Mouse (Mus musculus) CH12F3 (cell line): ENCODE data around the gene Gm4869.

Experiments
- in situ Hi-C: fragments of 300-500 bp; cut with MboI; formaldehyde crosslinking; loops from 2 replicates; pipeline ENCODE4 v1.14.3; 2020; ENCODE audit warnings: low sequenced_read_pairs

Gm4869 gene

DNA sequence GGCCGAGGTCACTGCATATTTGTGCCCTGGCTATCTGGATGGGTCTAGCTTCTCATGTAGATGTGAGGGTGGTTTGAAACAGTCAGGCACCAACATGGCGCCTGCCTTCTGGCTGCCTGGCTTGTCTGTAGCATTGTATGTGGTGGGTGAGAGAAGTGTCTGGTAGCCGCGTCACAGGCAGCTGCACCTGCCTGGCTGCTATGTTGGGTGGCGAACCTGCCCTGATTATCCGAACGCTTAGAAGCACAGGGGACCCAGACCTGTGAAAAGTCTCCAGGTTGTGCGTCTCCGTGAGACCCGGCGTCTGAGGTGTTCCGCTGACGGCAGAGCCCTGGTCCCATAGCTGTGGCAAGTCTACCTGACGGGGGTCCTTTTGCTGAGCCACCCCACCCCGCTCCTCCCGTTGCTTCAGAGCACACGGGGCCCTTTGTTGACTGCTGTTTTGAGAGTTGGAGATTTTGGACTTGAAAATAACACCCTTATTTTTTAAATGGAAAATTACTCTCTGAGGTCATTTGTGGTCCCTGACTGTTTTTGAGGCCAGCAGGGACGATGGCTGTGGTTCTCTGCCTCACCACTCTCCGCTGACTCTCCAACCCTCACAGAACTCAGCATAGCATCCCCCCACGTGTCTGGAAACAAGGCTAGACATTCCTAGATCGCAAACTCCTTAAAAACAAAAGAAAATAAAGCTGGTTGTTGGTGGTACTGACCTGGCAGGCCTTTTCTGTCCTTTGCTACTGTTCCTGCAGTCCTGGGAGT, 71.9 kb downstream of the Gm4869 start:
- in situ Hi-C loops, result no loop called here

DNA sequence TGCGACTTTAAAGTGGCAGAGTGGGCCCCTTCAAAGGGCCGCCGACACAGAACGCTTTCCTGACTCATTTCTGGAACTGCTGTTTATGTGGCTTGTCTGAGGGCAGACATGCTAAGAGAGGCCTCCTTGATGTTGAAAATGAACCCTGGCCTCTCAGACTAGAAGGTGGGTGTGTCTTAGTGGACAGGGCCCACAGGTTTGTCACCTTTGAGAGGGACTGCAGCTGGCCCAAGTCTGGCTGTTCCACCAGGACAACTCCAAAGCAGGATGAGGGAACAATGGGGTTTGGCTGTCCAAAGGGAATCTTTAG, 72.4 kb downstream of the Gm4869 start:
- in situ Hi-C loops, result no loop called here

DNA sequence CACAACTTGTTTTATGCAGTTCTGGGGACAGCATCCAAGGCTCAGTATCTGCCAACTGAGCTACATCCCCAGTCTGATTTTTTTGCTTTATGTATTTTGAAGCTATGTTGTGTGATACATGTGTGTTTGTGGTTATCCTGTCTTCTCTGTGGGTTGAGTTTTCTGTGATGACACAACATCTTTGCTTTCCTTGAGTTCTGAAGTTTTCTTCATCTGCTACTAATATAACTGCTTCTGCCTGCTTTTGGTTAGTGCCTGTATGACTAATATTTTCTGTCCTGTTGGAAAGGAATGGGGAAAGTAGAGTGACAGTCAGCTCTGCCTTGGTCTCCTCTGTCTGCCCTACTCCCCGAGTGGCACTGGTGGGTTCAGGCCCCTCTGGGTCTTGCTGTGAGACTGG, 75.8 kb downstream of the Gm4869 start:
- in situ Hi-C loops, result no loop called here

DNA sequence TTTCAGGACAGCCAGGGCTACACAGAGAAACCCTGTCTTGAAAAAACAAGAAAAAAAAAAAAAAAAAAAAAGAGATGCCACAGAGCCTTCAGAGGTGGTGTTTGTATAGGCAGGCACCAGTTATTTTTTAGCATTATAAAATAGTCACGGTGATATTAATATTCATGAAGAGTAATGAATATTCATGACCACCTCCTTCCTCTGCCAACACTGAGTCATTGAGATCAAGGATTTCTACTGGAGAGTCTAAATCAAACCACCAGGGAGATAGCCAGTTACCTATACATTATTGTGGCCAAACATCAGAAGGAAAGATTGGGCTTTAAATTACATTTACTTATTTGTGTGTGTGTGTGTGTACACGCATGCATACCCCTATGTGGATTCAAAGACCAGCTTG, 81.3 kb downstream of the Gm4869 start:
- in situ Hi-C loops, result no loop called here

DNA sequence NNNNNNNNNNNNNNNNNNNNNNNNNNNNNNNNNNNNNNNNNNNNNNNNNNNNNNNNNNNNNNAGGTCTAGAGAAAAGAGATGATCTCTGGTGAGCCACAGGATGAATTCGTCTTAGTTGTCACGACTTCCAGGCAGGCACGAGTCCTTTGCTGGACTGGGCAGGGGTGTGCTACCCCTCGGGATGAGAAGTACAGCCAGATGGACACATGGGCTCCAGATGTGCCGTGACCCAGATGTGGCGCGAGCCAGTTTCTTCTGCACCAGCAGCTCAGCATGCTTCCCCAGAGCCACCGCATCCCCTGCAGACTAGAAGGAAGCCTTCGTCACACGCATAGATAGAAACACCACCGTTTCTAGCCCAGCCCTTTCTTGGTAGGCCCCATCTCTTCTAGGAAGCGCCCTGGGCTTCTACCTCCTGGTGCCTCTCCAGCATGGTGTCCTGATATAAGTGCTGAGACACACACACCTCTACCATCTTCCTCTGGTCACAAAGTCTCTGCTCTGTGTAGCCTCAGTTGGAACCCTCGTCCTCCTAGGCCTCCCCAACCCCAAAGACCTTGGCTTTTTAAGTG, 92.8 kb downstream of the Gm4869 start:
- in situ Hi-C loops, result no loop called here

DNA sequence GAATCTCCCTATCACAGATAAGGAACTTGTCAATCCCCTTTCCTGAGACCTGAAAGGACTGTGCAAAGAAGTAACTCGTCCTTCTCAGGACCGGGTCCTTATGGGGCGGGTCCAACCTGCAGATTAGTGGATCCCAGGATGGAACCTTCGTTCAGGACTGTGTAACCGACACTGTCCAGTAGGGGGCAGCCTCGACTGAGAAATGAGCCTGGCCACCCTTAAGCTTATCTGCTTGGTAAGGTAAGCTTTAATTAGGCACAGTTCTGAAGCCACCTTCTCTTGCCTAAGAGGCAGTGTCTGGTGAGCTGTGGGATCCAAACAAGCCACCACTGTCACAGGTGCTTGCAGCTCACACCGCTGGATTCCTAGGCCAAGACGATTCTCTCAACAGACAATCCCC, 94.7 kb downstream of the Gm4869 start:
- in situ Hi-C loops, result no loop called here

DNA sequence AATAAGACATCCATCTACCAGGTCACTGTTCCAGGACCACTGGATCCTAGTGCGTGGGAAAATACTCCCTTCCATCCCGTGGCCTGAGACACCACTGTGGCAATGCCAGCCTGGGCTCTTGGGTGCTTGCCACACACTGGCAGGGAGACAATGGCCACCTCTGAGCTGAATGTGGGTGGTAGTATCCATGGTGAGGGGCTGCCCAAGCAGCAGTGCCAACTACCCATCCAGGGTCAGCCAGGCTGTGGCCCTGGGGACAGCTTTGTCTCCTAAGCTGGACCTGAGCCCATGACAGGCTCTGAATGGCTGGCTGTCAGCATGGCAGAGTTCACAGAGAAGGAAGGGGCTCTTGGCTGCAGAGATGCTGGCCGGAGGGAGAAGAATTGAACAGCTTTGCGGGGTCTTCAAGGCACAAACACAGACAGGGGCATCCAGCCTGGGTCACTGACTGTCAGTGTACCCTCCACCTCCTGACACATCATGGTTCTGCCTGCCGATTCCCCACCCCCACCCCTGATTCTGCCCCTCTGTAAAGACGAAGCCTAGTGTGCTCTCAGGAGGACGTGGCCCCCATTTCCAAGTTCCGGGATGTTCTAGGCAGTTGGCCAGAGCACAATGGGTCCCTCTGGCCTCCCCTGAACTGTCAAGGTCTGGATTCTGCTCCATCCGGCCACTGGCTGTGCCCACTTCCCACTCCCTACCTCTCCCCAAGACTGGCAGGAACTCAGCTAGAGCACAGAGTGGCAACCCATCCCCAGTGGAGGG, 97.5 kb downstream of the Gm4869 start:
- in situ Hi-C loops, result no loop called here
